ENCODE assay signal across 8 mouse cellular contexts in genomic region chr19:45079769-45080515, GRCm38 (mm10). TPM values are rescaled to one million over a fixed set of nuclear protein-coding genes. Genes with fewer than 3 reads are reported as not detected.
DNase-seq lines count a peak whose midpoint lies in the region; ATAC-seq and TF ChIP-seq lines count a peak whose summit lies in the region.

No protein-coding gene starts in this region.

- peak overlapping the region; percentile 49; the same call in 1 of the 2 replicates for H3K27ac ChIP-seq in embryonic facial prominence, embryonic 10.5 days (replicated peaks)
- no peak overlapping the region for H3K27ac ChIP-seq in heart, embryonic 11.5 days (ENCODE audit: low read depth, low read length)
- H3K27ac ChIP-seq in liver, embryonic 16.5 days (ENCODE audit: low read length), result no peak overlapping the region
- no peak overlapping the region for H3K27ac ChIP-seq in neural tube, embryonic 13.5 days (replicated peaks)

- peak overlapping the region; percentile 29 for H3K9ac ChIP-seq in heart, embryonic 11.5 days (ENCODE audit: low read depth, low read length)
- no peak overlapping the region for H3K9ac ChIP-seq in liver, embryonic 16.5 days (ENCODE audit: low read depth, low read length)
- H3K9ac ChIP-seq in neural tube, embryonic 13.5 days, result peak overlapping the region; percentile 44

- H3K4me1 ChIP-seq in embryonic facial prominence, embryonic 10.5 days, result peaks cover 82% of the 10 kb centered on the region
- peaks cover 49% of the 10 kb centered on the region for H3K4me1 ChIP-seq in heart, embryonic 11.5 days (ENCODE audit: control insufficient read depth, insufficient read depth, low read length)
- H3K4me1 ChIP-seq in liver, embryonic 16.5 days (ENCODE audit: control insufficient read depth, low read depth, low read length), result peaks cover 32% of the 10 kb centered on the region
- peaks cover 49% of the 10 kb centered on the region for H3K4me1 ChIP-seq in neural tube, embryonic 13.5 days (replicated peaks)

- H3K4me2 ChIP-seq in heart, embryonic 11.5 days, result peak overlapping the region; percentile 69
- peak overlapping the region; percentile 43 for H3K4me2 ChIP-seq in liver, embryonic 16.5 days (ENCODE audit: low read depth, low read length)
- peak overlapping the region; percentile 45 for H3K4me2 ChIP-seq in neural tube, embryonic 13.5 days

- no peaks in the 10 kb centered on the region for H3K9me3 ChIP-seq in embryonic facial prominence, embryonic 10.5 days
- H3K9me3 ChIP-seq in heart, embryonic 11.5 days (replicated peaks; ENCODE audit: control insufficient read depth, low read length), result no peaks in the 10 kb centered on the region
- no peaks in the 10 kb centered on the region for H3K9me3 ChIP-seq in liver, embryonic 16.5 days (replicated peaks; ENCODE audit: control insufficient read depth, low read length)
- H3K9me3 ChIP-seq in neural tube, embryonic 13.5 days, result no peaks in the 10 kb centered on the region

- no peak for TF ChIP-seq CTCF in C2C12 (IDR thresholded peaks at IDR 0.05; ENCODE audit: control insufficient read depth, insufficient read depth, insufficient read length)

- H3K4me3 ChIP-seq in C2C12 (ENCODE audit: insufficient read depth, poor library complexity, severe bottlenecking), result no peak overlapping the region
- H3K4me3 ChIP-seq in embryonic facial prominence, embryonic 10.5 days, result peak overlapping the region; percentile 51
- H3K4me3 ChIP-seq in heart, embryonic 11.5 days (ENCODE audit: low read depth, low read length), result peak overlapping the region; percentile 43
- peak overlapping the region; percentile 19; the same call in 1 of the 2 replicates for H3K4me3 ChIP-seq in liver, embryonic 16.5 days (ENCODE audit: low read depth, low read length)
- peak overlapping the region; percentile 23 for H3K4me3 ChIP-seq in neural tube, embryonic 13.5 days

- DNase-seq in adrenal gland, adult 18-20 months (ENCODE audit: low spot score in 2 of 2), result peak; percentile 40 to 62
- DNase-seq in embryonic facial prominence, embryonic 10.5 days (ENCODE audit: low spot score), result peak; percentile 72
- DNase-seq in kidney, adult 8-10 months, result peak; percentile 44 to 47
- DNase-seq in urinary bladder, adult 2 months (ENCODE audit: low spot score), result peak; percentile 57

- peak overlapping the region; percentile 71 for H3ac ChIP-seq in C2C12 (ENCODE audit: control insufficient read depth, insufficient read length, low read depth)

- no peaks in the 10 kb centered on the region for H3K79me2 ChIP-seq in C2C12 (ENCODE audit: control insufficient read depth, insufficient read depth)

- no peaks in the 10 kb centered on the region for H3K36me3 ChIP-seq in C2C12 (ENCODE audit: control insufficient read depth, insufficient read depth)
- no peaks in the 10 kb centered on the region for H3K36me3 ChIP-seq in embryonic facial prominence, embryonic 10.5 days (replicated peaks)
- no peaks in the 10 kb centered on the region for H3K36me3 ChIP-seq in heart, embryonic 11.5 days (ENCODE audit: control insufficient read depth, insufficient read depth, low read length)
- no peaks in the 10 kb centered on the region for H3K36me3 ChIP-seq in liver, embryonic 16.5 days (ENCODE audit: control insufficient read depth, insufficient read depth)
- no peaks in the 10 kb centered on the region for H3K36me3 ChIP-seq in neural tube, embryonic 13.5 days

- 0 out of 2 replicates have a peak, but pooled peaks have one; percentile 28 for ATAC-seq in heart, embryonic 11.5 days (replicated peaks; ENCODE audit: insufficient number of reproducible peaks, low FRiP score, low TSS enrichment)
- no peak for ATAC-seq in liver, embryonic 16.5 days (ENCODE audit: low read depth)
- ATAC-seq in neural tube, embryonic 13.5 days (ENCODE audit: low read depth), result no peak

- no peaks in the 10 kb centered on the region for H3K79me3 ChIP-seq in C2C12 (ENCODE audit: low read depth)

- WGBS in embryonic facial prominence, embryonic 10.5 days, result under 1% methylated on average over 45 of the region's 45 CpGs
- 1% methylated on average over 45 of the region's 45 CpGs for WGBS in heart, embryonic 11.5 days (ENCODE audit: insufficient replicate concordance)
- 1% methylated on average over 45 of the region's 45 CpGs for WGBS in liver, embryonic 16.5 days (ENCODE audit: insufficient replicate concordance)
- under 1% methylated on average over 45 of the region's 45 CpGs for WGBS in neural tube, embryonic 13.5 days

- H3K27me3 ChIP-seq in C2C12 (ENCODE audit: control insufficient read depth, insufficient read depth, insufficient read length), result peaks cover 3% of the 10 kb centered on the region
- H3K27me3 ChIP-seq in embryonic facial prominence, embryonic 10.5 days (replicated peaks; ENCODE audit: low read depth, poor library complexity, severe bottlenecking), result peaks cover 99% of the 10 kb centered on the region
- H3K27me3 ChIP-seq in heart, embryonic 11.5 days (ENCODE audit: control insufficient read depth, insufficient read depth, low read length), result peaks cover 52% of the 10 kb centered on the region
- H3K27me3 ChIP-seq in liver, embryonic 16.5 days (ENCODE audit: control insufficient read depth, insufficient read depth, low read depth, low read length), result peaks cover 79% of the 10 kb centered on the region
- H3K27me3 ChIP-seq in neural tube, embryonic 13.5 days, result peaks cover 98% of the 10 kb centered on the region

TF ChIP-seq in C2C12, 6 proteins besides CTCF, POLR2A, EP300 and RAD21:
- no peak for TF ChIP-seq MYOD1 (IDR thresholded peaks at IDR 0.05; ENCODE audit: control insufficient read depth, insufficient read length, low read depth)
- no peak for TF ChIP-seq MYOG (IDR thresholded peaks at IDR 0.05; ENCODE audit: control insufficient read depth, extremely low read depth, insufficient read length)
- no peak for TF ChIP-seq CEBPB (IDR thresholded peaks at IDR 0.05; ENCODE audit: low read depth)
- TF ChIP-seq USF1 (IDR thresholded peaks at IDR 0.05; ENCODE audit: low read depth), result no peak
- no peak for TF ChIP-seq MAX (IDR thresholded peaks at IDR 0.05)
- no peak for TF ChIP-seq FOSL1 (IDR thresholded peaks at IDR 0.05; ENCODE audit: insufficient read depth, low read length, poor library complexity, severe bottlenecking)
TF ChIP-seq in C2C12: peak in this region for 0.

RNA-seq across cellular contexts. Expression of gene Kazald1, which starts 4.9 kb away (rescaled TPM):
- 7.8 TPM for polyA plus RNA-seq in C2C12 (2012; fragmentation: generic; extraction: Trizol)
- total RNA-seq in adrenal gland, adult 18-20 months (2021), result 1 to 10 TPM; 5.2 to 7.4 TPM
- polyA plus RNA-seq in embryonic facial prominence, embryonic 10.5 days (2016; fragmentation: Nextera tagmentation; extraction: Ambion mirVana), result 3.7 and 6.7 TPM in 2 replicates
- polyA plus RNA-seq in heart, embryonic 11.5 days (2014; fragmentation: Nextera tagmentation; extraction: Ambion mirVana), result 2.7 and 2.9 TPM in 2 replicates
- 0.18 and 0.35 TPM in 2 replicates for polyA plus RNA-seq in liver, embryonic 16.5 days (2015; fragmentation: Nextera tagmentation; extraction: Ambion mirVana)
- 1.9 and 2.5 TPM in 2 replicates for polyA plus RNA-seq in neural tube, embryonic 13.5 days (2015; fragmentation: Nextera tagmentation; extraction: Ambion mirVana)
- 24.9 and 25.1 TPM in 2 replicates for polyA plus RNA-seq in urinary bladder, adult 2 months (2012; rRNA removed)

RNA-seq across cellular contexts. Expression of gene Sfxn3, which starts 32.6 kb away (rescaled TPM):
- 29.2 TPM for polyA plus RNA-seq in C2C12 (2012; fragmentation: generic; extraction: Trizol)
- total RNA-seq in adrenal gland, adult 18-20 months (2021), result 10 to 100 TPM; 50.1 to 51.8 TPM
- polyA plus RNA-seq in embryonic facial prominence, embryonic 10.5 days (2016; fragmentation: Nextera tagmentation; extraction: Ambion mirVana), result 7.7 and 9.8 TPM in 2 replicates
- polyA plus RNA-seq in heart, embryonic 11.5 days (2014; fragmentation: Nextera tagmentation; extraction: Ambion mirVana), result 16.0 and 18.8 TPM in 2 replicates
- 2.9 and 3.5 TPM in 2 replicates for polyA plus RNA-seq in liver, embryonic 16.5 days (2015; fragmentation: Nextera tagmentation; extraction: Ambion mirVana)
- polyA plus RNA-seq in neural tube, embryonic 13.5 days (2015; fragmentation: Nextera tagmentation; extraction: Ambion mirVana), result 61.0 and 65.3 TPM in 2 replicates
- 46.3 and 51.2 TPM in 2 replicates for polyA plus RNA-seq in urinary bladder, adult 2 months (2012; rRNA removed)

RNA-seq across cellular contexts. Expression of gene Pdzd7, which starts 34.4 kb away (rescaled TPM):
- 0.14 TPM for polyA plus RNA-seq in C2C12 (2012; fragmentation: generic; extraction: Trizol)
- total RNA-seq in adrenal gland, adult 18-20 months (2021), result under 1 TPM; 0.13 to 0.48 TPM
- polyA plus RNA-seq in embryonic facial prominence, embryonic 10.5 days (2016; fragmentation: Nextera tagmentation; extraction: Ambion mirVana), result 0.27 and 0.65 TPM in 2 replicates
- polyA plus RNA-seq in heart, embryonic 11.5 days (2014; fragmentation: Nextera tagmentation; extraction: Ambion mirVana), result 0.21 TPM in 1 of 2 replicates, not detected in the other
- not detected in 2 replicates for polyA plus RNA-seq in liver, embryonic 16.5 days (2015; fragmentation: Nextera tagmentation; extraction: Ambion mirVana)
- polyA plus RNA-seq in neural tube, embryonic 13.5 days (2015; fragmentation: Nextera tagmentation; extraction: Ambion mirVana), result 1.0 and 1.4 TPM in 2 replicates
- polyA plus RNA-seq in urinary bladder, adult 2 months (2012; rRNA removed), result 0.99 and 1.1 TPM in 2 replicates
